Mouse (Mus musculus) limb, embryonic 11.5 days (tissue): ENCODE measurements around the gene Pigv. TPM values are rescaled to one million over a fixed set of nuclear protein-coding genes. Genes with fewer than 3 reads are reported as not detected.
A peak's percentile ranks its signal among the peaks of the same experiment; 100 is the strongest.

Experiments used
- ATAC-seq: fragments of 200-750 bp; cut with Nextera tagmentation; 2 replicates; pipeline ENCODE4 v1.8.0; 2017; ENCODE audit warnings: low read depth; ENCODE audit not compliant: insufficient number of reproducible peaks, low FRiP score, low TSS enrichment
- DNase-seq: peaks from one replicate; pipeline ENCODE4 v3.0.0-alpha.2; 2015; ENCODE audit warnings: low spot score
- H3K27ac ChIP-seq: fragments of 300-500 bp; sonication (generic); replicated peaks from 2 replicates; pipeline ENCODE4 v1.5.1; 2014; ENCODE audit warnings: low read depth, mild to moderate bottlenecking, low read length
- H3K27me3 ChIP-seq: fragments of 300-500 bp; sonication (generic); 2 replicates; pipeline ENCODE4 v1.6.1; 2014; ENCODE audit warnings: mild to moderate bottlenecking, low read length, mixed read lengths; ENCODE audit not compliant: control insufficient read depth, insufficient read depth
- H3K36me3 ChIP-seq: fragments of 300-500 bp; sonication (generic); 2 replicates; pipeline ENCODE4 v1.6.1; 2014; ENCODE audit warnings: mild to moderate bottlenecking, low read length, moderate library complexity, mixed read lengths; ENCODE audit not compliant: control insufficient read depth, insufficient read depth
- H3K4me1 ChIP-seq: fragments of 300-500 bp; sonication (generic); 2 replicates; pipeline ENCODE4 v1.6.1; 2014; ENCODE audit warnings: low read length, mixed read lengths; ENCODE audit not compliant: control insufficient read depth, insufficient read depth
- H3K4me2 ChIP-seq: fragments of 300-500 bp; sonication (generic); 2 replicates; pipeline ENCODE4 v1.6.1; 2014; ENCODE audit warnings: low read depth, mild to moderate bottlenecking, moderate library complexity; ENCODE audit not compliant: severe bottlenecking
- H3K4me3 ChIP-seq: fragments of 300-500 bp; sonication (generic); 2 replicates; pipeline ENCODE4 v1.5.1; 2014; ENCODE audit warnings: low read depth, low read length
- H3K9ac ChIP-seq: fragments of 300-500 bp; sonication (generic); 2 replicates; pipeline ENCODE4 v1.6.1; 2014; ENCODE audit warnings: mild to moderate bottlenecking, low read length
- H3K9me3 ChIP-seq: fragments of 300-500 bp; sonication (generic); 2 replicates; pipeline ENCODE4 v1.6.1; 2016; ENCODE audit warnings: low read length; ENCODE audit not compliant: control insufficient read depth
- WGBS: fragments of 180-500 bp; shearing (Covaris S2); extraction: QIAGEN DNeasy Blood & Tissue Kit; methylation state at CpG from one replicate; pipeline ENCODE4 v1.1.7; 2014; 5-methylcytosine and 5-hydroxymethylcytosine counted together
- polyA plus RNA-seq: library from polyadenylated mRNA; unstranded; fragments of >200 nt; fragmentation: Nextera tagmentation; extraction: Ambion mirVana; gene quantifications from 2 replicates; pipeline ENCODE4 v1.2.1, GENCODE M21; 2014

The Pigv gene
- polyA plus RNA-seq, 1 experiment from 2014 or later = 13.2 TPM

DNA sequence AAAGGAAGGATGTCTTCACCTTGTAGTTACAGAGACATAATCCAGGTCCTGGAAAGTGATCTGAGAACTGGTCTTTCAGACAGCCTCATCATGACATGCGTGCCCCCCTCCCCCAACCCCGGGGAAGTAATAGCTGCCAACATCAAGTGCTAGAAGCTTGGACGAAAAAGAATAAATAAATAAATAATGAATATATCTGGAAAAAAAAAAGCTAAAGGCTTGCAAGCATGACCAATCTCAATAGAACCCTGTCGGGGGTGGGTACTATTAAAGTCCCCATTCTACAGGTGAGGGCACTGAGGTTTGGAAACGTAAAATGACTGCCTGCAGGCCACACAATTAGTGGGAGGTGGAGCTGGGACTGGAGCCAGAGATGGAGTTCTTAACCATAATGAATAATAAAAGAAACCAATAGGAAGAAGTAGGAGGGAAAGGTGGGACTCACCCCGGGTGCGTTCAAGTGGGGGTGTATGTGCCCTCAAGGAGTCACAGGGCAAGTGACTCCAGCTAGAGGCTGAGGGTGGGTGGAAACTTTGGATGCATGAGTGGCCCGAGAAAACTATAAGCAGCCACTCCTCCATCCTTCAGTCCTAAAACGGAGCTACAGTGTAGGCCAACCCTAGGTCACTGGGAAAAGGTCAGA, 40.6 kb downstream of the Pigv start:
- no peak for DNase-seq
- Histone ChIP-seq H3K27ac (no peak overlapping the region), H3K4me3 (peak overlapping the region; percentile 80), H3K4me2 (peak overlapping the region; percentile 94), H3K36me3 (no peaks in the 10 kb centered on the region), H3K4me1 (peaks cover 5% of the 10 kb centered on the region; the same call in 1 of the 2 replicates), H3K27me3 (no peaks in the 10 kb centered on the region), H3K9me3 (no peaks in the 10 kb centered on the region), H3K9ac (peak overlapping the region; percentile 97)
- no peak for ATAC-seq
- WGBS = 53% methylated on average over 9 of the region's 9 CpGs

- ATAC-seq (no peak), DNase-seq (no peak)
- Histone ChIP-seq H3K9ac (no peak overlapping the region), H3K27ac (no peak overlapping the region), H3K27me3 (no peaks in the 10 kb centered on the region), H3K4me2 (no peak overlapping the region), H3K9me3 (no peaks in the 10 kb centered on the region), H3K4me3 (no peak overlapping the region), H3K4me1 (peaks cover 5% of the 10 kb centered on the region; the same call in 1 of the 2 replicates), H3K36me3 (no peaks in the 10 kb centered on the region)
- 78% methylated on average over 14 of the region's 14 CpGs for WGBS
Observed at GRCm38 (mm10) chr4:133631071-133631768, 41.2 kb downstream of the Pigv start.

DNA sequence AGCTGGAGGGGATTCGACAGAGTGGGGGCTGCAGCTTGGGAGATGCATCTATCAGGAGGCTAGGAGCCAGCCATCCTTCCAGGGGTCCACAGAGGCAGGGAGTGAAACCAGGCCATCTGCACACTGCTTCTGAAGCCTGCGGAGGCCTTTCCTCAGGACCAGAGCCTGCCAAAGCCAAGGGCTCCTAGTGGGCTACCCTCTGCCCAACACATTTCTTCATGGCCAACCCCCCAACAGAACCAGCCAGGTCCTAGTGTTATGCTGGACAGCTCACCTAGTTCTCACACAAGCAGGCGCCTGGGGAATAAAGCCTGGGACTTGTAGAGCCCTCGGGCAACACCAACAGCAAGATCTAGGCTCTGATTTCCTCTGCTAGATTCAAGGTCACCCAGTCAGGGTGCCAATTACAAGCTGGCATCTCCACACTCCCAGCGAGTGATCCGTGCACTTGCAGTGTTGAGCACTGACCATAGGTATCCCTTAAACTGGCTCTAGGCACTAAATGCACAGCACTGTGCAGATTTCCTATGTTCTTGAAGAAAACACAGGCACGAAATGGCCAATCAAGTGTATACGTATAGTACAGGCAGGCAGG, 42.0 kb downstream of the Pigv start:
- no peak for ATAC-seq
- Histone ChIP-seq H3K27ac (no peak overlapping the region), H3K9ac (no peak overlapping the region), H3K4me2 (no peak overlapping the region), H3K36me3 (peaks cover 2% of the 10 kb centered on the region; the same call in 1 of the 2 replicates), H3K4me1 (peaks cover 5% of the 10 kb centered on the region; the same call in 1 of the 2 replicates), H3K9me3 (no peaks in the 10 kb centered on the region), H3K27me3 (no peaks in the 10 kb centered on the region), H3K4me3 (no peak overlapping the region)
- 90% methylated on average over 8 of the region's 8 CpGs for WGBS
- DNase-seq = no peak

DNA sequence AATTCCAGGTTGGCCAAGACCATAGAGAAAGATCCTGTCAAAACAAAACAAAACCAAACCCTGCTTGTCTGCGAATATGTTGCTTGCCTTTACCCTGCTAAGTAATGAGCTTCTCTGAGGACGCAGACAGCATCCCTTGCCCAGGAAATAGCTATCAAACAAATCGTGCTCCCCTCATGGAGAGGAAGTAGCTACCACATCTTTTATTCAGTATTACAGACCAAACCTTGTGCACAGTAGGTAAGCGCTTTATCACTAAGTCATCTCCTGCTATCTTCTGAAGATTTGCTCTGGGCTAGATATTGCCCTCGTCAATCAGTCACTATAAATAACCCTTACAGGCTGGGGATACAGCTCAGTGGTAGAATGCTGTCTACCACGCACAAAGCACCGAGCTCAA, 43.3 kb downstream of the Pigv start:
- no peak for ATAC-seq
- H3K9ac ChIP-seq = no peak overlapping the region
- no peak overlapping the region for H3K4me3 ChIP-seq
- peaks cover 5% of the 10 kb centered on the region; the same call in 1 of the 2 replicates for H3K4me1 ChIP-seq
- peaks cover 2% of the 10 kb centered on the region for H3K36me3 ChIP-seq
- H3K4me2 ChIP-seq = no peak overlapping the region
- no peak for DNase-seq
- no peaks in the 10 kb centered on the region for H3K27me3 ChIP-seq
- no peak overlapping the region for H3K27ac ChIP-seq
- WGBS = 86% methylated on average over 7 of the region's 7 CpGs
- H3K9me3 ChIP-seq = no peaks in the 10 kb centered on the region

- H3K4me1 ChIP-seq = peaks cover 5% of the 10 kb centered on the region; the same call in 1 of the 2 replicates
- no peaks in the 10 kb centered on the region for H3K27me3 ChIP-seq
- no peak overlapping the region for H3K27ac ChIP-seq
- no peak overlapping the region for H3K9ac ChIP-seq
- H3K9me3 ChIP-seq = no peaks in the 10 kb centered on the region
- H3K36me3 ChIP-seq = peaks cover 2% of the 10 kb centered on the region
- H3K4me3 ChIP-seq = no peak overlapping the region
- H3K4me2 ChIP-seq = no peak overlapping the region
- ATAC-seq = no peak
- 89% methylated on average over 2 of the region's 2 CpGs for WGBS
- DNase-seq = no peak
Observed at GRCm38 (mm10) chr4:133628517-133628916, 43.9 kb downstream of the Pigv start.

DNA sequence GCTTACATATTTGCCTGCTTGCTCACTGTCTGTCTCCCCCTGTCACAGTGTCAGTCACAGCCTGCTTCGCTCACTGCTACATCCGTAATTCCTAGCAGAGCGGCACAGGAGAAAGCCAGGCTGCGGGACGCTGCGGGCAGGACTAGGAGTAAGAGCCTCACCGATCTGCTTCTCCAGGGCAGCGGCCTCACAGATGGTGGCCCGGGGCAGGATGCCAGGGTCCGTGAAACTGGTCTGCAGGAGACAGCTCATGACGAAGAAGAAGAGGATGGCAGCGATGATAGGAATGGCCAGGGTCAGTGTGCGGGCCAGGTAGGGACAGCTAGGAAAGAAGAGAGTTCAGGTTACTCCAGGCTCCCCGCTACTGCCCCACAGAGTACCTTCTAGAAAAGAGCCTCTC, 45.4 kb downstream of the Pigv start:
- no peak overlapping the region for H3K4me2 ChIP-seq
- DNase-seq = no peak
- no peak overlapping the region for H3K9ac ChIP-seq
- ATAC-seq = no peak
- peaks cover 3% of the 10 kb centered on the region; the same call in 1 of the 2 replicates for H3K4me1 ChIP-seq
- peaks cover 2% of the 10 kb centered on the region for H3K36me3 ChIP-seq
- 92% methylated on average over 14 of the region's 14 CpGs for WGBS
- no peaks in the 10 kb centered on the region for H3K9me3 ChIP-seq
- H3K27ac ChIP-seq = no peak overlapping the region
- H3K4me3 ChIP-seq = no peak overlapping the region
- no peaks in the 10 kb centered on the region for H3K27me3 ChIP-seq

GRCm38 (mm10) chr4:133626621-133627020, 45.8 kb downstream of the Pigv start:
- ATAC-seq (no peak), DNase-seq (no peak)
- Histone ChIP-seq H3K27ac (no peak overlapping the region), H3K4me1 (no peaks in the 10 kb centered on the region), H3K9ac (no peak overlapping the region), H3K9me3 (no peaks in the 10 kb centered on the region), H3K36me3 (peaks cover 2% of the 10 kb centered on the region), H3K4me2 (no peak overlapping the region), H3K27me3 (no peaks in the 10 kb centered on the region), H3K4me3 (no peak overlapping the region)
- 89% methylated on average over 9 of the region's 9 CpGs for WGBS

GRCm38 (mm10) chr4:133626221-133626620, 46.2 kb downstream of the Pigv start:
- no peak overlapping the region for H3K4me3 ChIP-seq
- H3K9ac ChIP-seq = no peak overlapping the region
- DNase-seq = no peak
- H3K4me1 ChIP-seq = no peaks in the 10 kb centered on the region
- H3K9me3 ChIP-seq = no peaks in the 10 kb centered on the region
- ATAC-seq = no peak
- no peak overlapping the region for H3K4me2 ChIP-seq
- WGBS = 47% methylated on average over 5 of the region's 5 CpGs
- H3K36me3 ChIP-seq = peaks cover 2% of the 10 kb centered on the region
- no peak overlapping the region for H3K27ac ChIP-seq
- H3K27me3 ChIP-seq = no peaks in the 10 kb centered on the region
